Mouse (Mus musculus): ENCODE results near the gene Capn1. TPM values are rescaled to one million over a fixed set of nuclear protein-coding genes. Genes with fewer than 3 reads are reported as not detected.

Gene Capn1
- polyA plus RNA-seq, 1 experiment from 2014 or later: 23.4 TPM

DNA sequence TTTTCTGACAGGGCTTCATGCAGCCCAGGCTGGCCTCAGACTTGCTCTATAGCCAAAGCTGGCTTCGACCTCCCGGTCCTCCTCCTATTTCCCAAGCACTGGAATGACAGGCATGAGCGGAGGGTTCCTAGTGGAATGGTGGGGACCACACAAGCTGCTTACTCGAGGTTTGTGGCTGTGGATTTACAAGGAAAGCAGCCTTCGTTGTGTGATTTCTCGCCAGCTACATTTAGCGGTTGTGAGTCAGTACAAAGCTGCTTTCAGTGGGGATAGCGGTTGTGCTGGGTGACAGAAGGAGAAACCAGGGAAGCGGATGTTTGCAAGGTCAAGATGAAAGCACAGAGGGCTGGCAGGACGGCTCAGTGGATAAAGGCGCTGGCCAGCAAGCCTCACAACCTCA is 10.2 kb downstream of the Capn1 start:
- no peak overlapping the region for H3K9ac ChIP-seq (ENCODE audit: low read depth, low read length)
- peaks cover 43% of the 10 kb centered on the region for H3K36me3 ChIP-seq (ENCODE audit: control insufficient read depth, insufficient read depth)
- no peaks in the 10 kb centered on the region for H3K27me3 ChIP-seq (ENCODE audit: control insufficient read depth, insufficient read depth, low read depth, low read length)
- no peak for ATAC-seq (ENCODE audit: low read depth)
- H3K27ac ChIP-seq (ENCODE audit: low read length): no peak overlapping the region
- no peak overlapping the region for H3K4me3 ChIP-seq (ENCODE audit: low read depth, low read length)
- WGBS (ENCODE audit: insufficient replicate concordance): 79% methylated on average over 11 of the region's 11 CpGs
- no peaks in the 10 kb centered on the region for H3K9me3 ChIP-seq (replicated peaks; ENCODE audit: control insufficient read depth, low read length)
- H3K4me2 ChIP-seq (ENCODE audit: low read depth, low read length): no peak overlapping the region
- H3K4me1 ChIP-seq (ENCODE audit: control insufficient read depth, low read depth, low read length): no peaks in the 10 kb centered on the region

DNA sequence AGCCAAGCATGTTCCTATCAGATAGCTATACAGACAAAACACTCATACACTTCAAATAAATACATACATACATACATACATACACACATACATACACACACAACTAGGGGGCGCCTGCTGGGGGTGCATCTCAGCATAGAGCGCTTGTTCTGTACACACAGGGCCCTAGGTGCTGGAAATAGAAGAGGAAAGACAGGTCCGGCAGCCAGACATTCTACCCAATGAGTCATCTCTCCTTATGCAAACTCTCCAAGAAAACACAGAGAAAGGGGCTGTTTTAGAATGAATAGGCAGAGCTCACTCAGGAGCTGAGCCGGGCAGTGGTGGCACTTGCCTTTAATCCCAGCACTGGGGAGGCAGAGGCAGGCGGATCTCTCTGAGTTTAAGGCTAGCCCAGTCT is 15.7 kb downstream of the Capn1 start:
- Histone ChIP-seq H3K36me3 (ENCODE audit: control insufficient read depth, insufficient read depth) (peaks cover 23% of the 10 kb centered on the region), H3K27me3 (ENCODE audit: control insufficient read depth, insufficient read depth, low read depth, low read length) (no peaks in the 10 kb centered on the region), H3K4me1 (ENCODE audit: control insufficient read depth, low read depth, low read length) (no peaks in the 10 kb centered on the region; the same call in 1 of the 2 replicates), H3K9ac (ENCODE audit: low read depth, low read length) (no peak overlapping the region), H3K4me2 (ENCODE audit: low read depth, low read length) (no peak overlapping the region), H3K27ac (ENCODE audit: low read length) (no peak overlapping the region), H3K9me3 (replicated peaks; ENCODE audit: control insufficient read depth, low read length) (no peaks in the 10 kb centered on the region), H3K4me3 (ENCODE audit: low read depth, low read length) (no peak overlapping the region)
- WGBS (ENCODE audit: insufficient replicate concordance): 77% methylated on average over 5 of the region's 5 CpGs
- no peak for ATAC-seq (ENCODE audit: low read depth)

DNA sequence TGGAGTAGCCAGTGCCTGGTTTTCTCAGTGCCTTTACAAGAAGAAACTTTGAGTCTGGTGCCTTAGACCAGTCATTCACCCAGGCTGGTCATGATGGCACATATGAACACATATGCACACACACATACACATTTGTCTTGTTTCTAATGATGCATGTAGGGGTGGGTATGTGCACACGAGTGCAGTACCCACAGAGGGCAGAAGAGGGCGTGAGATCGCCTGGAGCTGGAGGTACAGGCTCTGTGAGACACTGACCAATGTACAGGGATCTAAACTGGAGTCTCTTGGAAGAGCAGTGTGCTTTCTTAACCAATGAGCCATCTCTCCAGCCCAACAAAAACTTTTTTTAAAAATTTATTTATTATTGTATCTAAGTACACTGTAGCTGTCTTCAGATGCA is 17.5 kb downstream of the Capn1 start:
- H3K36me3 ChIP-seq (ENCODE audit: control insufficient read depth, insufficient read depth): peaks cover 31% of the 10 kb centered on the region

DNA sequence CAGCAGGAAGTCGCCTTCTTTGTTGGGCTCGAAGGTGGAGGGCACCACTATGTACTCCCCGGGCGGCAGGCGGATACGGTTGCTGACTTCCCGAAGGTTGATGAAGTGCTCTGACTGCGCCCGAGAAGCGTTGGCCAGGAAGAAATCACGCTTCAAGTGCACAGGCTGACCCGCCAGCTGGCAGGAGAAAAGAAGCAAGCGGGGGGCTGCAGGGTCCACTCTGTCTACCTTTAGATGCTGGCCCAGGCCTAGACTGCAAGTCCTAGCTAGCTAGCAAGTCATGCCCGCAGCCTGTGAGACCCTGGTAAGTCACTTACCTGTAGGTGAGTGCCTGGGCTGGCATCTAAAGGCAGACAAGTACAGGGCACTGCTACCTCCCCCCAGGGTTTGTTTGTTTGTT is 21.0 kb downstream of the Capn1 start:
- H3K4me2 ChIP-seq (ENCODE audit: low read depth, low read length): no peak overlapping the region
- no peaks in the 10 kb centered on the region for H3K9me3 ChIP-seq (replicated peaks; ENCODE audit: control insufficient read depth, low read length)
- H3K4me3 ChIP-seq (ENCODE audit: low read depth, low read length): no peak overlapping the region
- no peak for ATAC-seq (ENCODE audit: low read depth)
- H3K4me1 ChIP-seq (ENCODE audit: control insufficient read depth, low read depth, low read length): peaks cover 4% of the 10 kb centered on the region
- H3K27me3 ChIP-seq (ENCODE audit: control insufficient read depth, insufficient read depth, low read depth, low read length): no peaks in the 10 kb centered on the region
- H3K9ac ChIP-seq (ENCODE audit: low read depth, low read length): no peak overlapping the region
- H3K36me3 ChIP-seq (ENCODE audit: control insufficient read depth, insufficient read depth): peaks cover 37% of the 10 kb centered on the region
- WGBS (ENCODE audit: insufficient replicate concordance): 89% methylated on average over 14 of the region's 14 CpGs
- H3K27ac ChIP-seq (ENCODE audit: low read length): no peak overlapping the region

More for the DNA sequence above, 17.5 kb downstream of the Capn1 start:
- Histone ChIP-seq H3K27me3 (ENCODE audit: control insufficient read depth, insufficient read depth, low read depth, low read length) (no peaks in the 10 kb centered on the region), H3K9ac (ENCODE audit: low read depth, low read length) (no peak overlapping the region), H3K27ac (ENCODE audit: low read length) (no peak overlapping the region), H3K4me2 (ENCODE audit: low read depth, low read length) (no peak overlapping the region), H3K4me3 (ENCODE audit: low read depth, low read length) (no peak overlapping the region), H3K9me3 (replicated peaks; ENCODE audit: control insufficient read depth, low read length) (no peaks in the 10 kb centered on the region), H3K4me1 (ENCODE audit: control insufficient read depth, low read depth, low read length) (no peaks in the 10 kb centered on the region; the same call in 1 of the 2 replicates)
- WGBS (ENCODE audit: insufficient replicate concordance): 89% methylated on average over 3 of the region's 3 CpGs
- ATAC-seq (ENCODE audit: low read depth): no peak

DNA sequence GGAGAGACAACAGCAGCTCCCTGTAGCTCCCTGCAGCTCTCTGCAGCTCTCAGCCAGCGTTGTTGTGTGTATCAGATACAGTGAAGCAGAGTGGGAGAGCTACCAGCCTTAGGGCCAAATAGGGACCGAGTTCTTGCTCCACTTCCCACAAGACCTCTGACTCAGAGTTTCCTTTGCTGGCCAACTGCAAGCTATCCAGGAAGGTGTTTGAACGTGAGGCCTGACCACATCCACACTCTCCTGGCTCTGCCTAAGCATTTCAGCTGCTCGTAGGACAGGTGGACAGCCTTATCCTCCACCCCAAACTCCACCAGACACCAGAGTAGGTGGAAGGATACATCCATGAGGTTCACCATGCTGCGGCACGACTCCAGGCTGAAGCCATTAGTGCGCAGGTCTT is 23.7 kb downstream of the Capn1 start:
- Histone ChIP-seq H3K9me3 (replicated peaks; ENCODE audit: control insufficient read depth, low read length) (no peaks in the 10 kb centered on the region), H3K36me3 (ENCODE audit: control insufficient read depth, insufficient read depth) (peaks cover 29% of the 10 kb centered on the region), H3K4me3 (ENCODE audit: low read depth, low read length) (no peak overlapping the region), H3K4me2 (ENCODE audit: low read depth, low read length) (no peak overlapping the region), H3K9ac (ENCODE audit: low read depth, low read length) (no peak overlapping the region), H3K27ac (ENCODE audit: low read length) (peak overlapping the region; percentile 18; the same call in 1 of the 2 replicates), H3K27me3 (ENCODE audit: control insufficient read depth, insufficient read depth, low read depth, low read length) (no peaks in the 10 kb centered on the region), H3K4me1 (ENCODE audit: control insufficient read depth, low read depth, low read length) (peaks cover 22% of the 10 kb centered on the region)
- 63% methylated on average over 7 of the region's 7 CpGs for WGBS (ENCODE audit: insufficient replicate concordance)
- ATAC-seq (ENCODE audit: low read depth): no peak

DNA sequence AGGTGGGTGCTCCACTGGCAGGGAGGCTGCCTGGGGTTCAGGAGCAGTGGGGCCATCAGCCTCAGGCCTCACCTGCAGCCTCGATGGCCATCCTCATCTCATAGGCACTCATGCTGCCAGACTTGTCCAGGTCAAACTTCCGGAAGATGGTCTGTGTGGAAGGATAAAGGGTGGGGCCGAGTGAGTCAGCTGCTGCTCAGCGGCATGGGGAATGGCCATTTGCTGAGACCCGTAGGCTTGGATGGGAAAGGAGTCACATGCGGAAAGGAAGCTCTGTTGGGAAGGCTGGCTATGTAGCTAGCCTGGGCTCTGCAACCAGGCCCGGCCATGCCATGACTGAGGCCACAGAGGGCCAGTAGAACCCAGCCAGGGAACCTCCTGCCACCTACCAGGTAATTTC is 24.2 kb downstream of the Capn1 start:
- Histone ChIP-seq H3K9me3 (replicated peaks; ENCODE audit: control insufficient read depth, low read length) (no peaks in the 10 kb centered on the region), H3K36me3 (ENCODE audit: control insufficient read depth, insufficient read depth) (peaks cover 29% of the 10 kb centered on the region), H3K27me3 (ENCODE audit: control insufficient read depth, insufficient read depth, low read depth, low read length) (no peaks in the 10 kb centered on the region), H3K4me1 (ENCODE audit: control insufficient read depth, low read depth, low read length) (peaks cover 22% of the 10 kb centered on the region), H3K27ac (ENCODE audit: low read length) (peak overlapping the region; percentile 18; the same call in 1 of the 2 replicates), H3K4me3 (ENCODE audit: low read depth, low read length) (no peak overlapping the region), H3K4me2 (ENCODE audit: low read depth, low read length) (no peak overlapping the region), H3K9ac (ENCODE audit: low read depth, low read length) (no peak overlapping the region)
- 78% methylated on average over 7 of the region's 7 CpGs for WGBS (ENCODE audit: insufficient replicate concordance)
- no peak for ATAC-seq (ENCODE audit: low read depth)

DNA sequence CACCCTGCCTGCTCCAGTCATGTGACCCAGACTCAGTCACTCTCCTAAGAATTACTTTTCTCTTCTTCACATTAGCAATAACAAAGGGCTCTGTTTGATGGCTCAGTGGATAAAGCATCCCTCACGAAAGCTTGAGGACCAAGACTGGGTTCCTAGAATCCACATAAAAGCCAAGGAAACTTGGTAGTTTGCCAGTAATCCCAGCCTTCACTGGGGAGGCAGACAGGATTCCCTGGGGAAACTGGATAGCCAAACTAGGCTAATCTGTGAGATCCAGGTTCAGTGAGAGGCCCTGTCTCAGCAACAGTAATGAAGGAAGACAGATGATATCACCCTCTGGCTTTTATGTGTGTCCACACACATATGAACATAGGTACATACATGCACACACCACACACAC is 24.8 kb downstream of the Capn1 start:
- WGBS (ENCODE audit: insufficient replicate concordance): 90% methylated on average over 1 of the region's 1 CpGs
- no peak overlapping the region for H3K9ac ChIP-seq (ENCODE audit: low read depth, low read length)
- H3K4me3 ChIP-seq (ENCODE audit: low read depth, low read length): no peak overlapping the region
- H3K27ac ChIP-seq (ENCODE audit: low read length): no peak overlapping the region
- no peaks in the 10 kb centered on the region for H3K9me3 ChIP-seq (replicated peaks; ENCODE audit: control insufficient read depth, low read length)
- no peak overlapping the region for H3K4me2 ChIP-seq (ENCODE audit: low read depth, low read length)
- H3K27me3 ChIP-seq (ENCODE audit: control insufficient read depth, insufficient read depth, low read depth, low read length): no peaks in the 10 kb centered on the region
- peaks cover 22% of the 10 kb centered on the region for H3K4me1 ChIP-seq (ENCODE audit: control insufficient read depth, low read depth, low read length)
- ATAC-seq (ENCODE audit: low read depth): no peak
- H3K36me3 ChIP-seq (ENCODE audit: control insufficient read depth, insufficient read depth): peaks cover 27% of the 10 kb centered on the region

DNA sequence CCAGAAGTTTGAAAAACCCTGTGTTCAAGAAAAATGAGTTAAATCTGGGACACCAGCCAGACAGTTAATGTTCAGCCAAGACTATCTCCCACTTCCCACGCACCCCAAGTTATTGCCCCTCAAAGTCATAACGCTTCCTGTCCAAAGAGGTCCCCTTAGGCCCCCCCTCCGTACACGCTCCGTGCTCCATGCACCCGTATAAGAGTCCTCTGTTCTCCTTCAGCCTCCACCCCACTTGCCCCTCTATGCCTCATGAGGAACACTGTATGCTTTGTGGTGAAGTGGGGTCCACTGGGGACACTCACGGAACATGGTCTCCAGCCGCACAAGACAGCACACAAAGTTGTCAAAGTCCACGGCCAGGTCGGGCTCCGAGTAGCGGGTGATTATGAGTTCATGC is 25.7 kb downstream of the Capn1 start:
- Histone ChIP-seq H3K4me1 (ENCODE audit: control insufficient read depth, low read depth, low read length) (peaks cover 22% of the 10 kb centered on the region), H3K27me3 (ENCODE audit: control insufficient read depth, insufficient read depth, low read depth, low read length) (no peaks in the 10 kb centered on the region), H3K9me3 (replicated peaks; ENCODE audit: control insufficient read depth, low read length) (no peaks in the 10 kb centered on the region), H3K36me3 (ENCODE audit: control insufficient read depth, insufficient read depth) (peaks cover 27% of the 10 kb centered on the region), H3K27ac (ENCODE audit: low read length) (peak overlapping the region; percentile 65), H3K9ac (ENCODE audit: low read depth, low read length) (no peak overlapping the region), H3K4me3 (ENCODE audit: low read depth, low read length) (no peak overlapping the region), H3K4me2 (ENCODE audit: low read depth, low read length) (no peak overlapping the region)
- peak; percentile 26 for ATAC-seq (ENCODE audit: low read depth)
- WGBS (ENCODE audit: insufficient replicate concordance): 82% methylated on average over 12 of the region's 12 CpGs

DNA sequence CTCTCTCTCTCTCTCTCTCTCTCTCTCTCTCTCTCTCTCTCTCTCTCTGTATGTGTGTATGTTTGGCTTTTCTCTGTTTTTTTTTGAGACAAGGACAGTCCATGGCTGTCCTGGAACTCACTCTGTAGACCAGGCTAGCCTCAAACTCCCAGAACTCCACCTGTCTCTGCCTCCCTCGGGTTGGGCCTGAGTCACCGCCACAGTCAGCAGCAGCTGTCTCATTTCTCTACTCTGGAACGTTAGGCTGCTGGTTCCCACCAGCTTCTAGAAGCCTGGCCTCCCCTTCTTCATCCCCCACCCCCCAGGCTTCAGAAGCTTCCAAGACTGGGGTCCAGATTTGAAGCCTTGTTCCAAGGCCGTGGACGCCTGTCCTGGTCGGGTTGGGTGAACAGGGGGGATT is 26.1 kb downstream of the Capn1 start:
- Histone ChIP-seq H3K4me2 (ENCODE audit: low read depth, low read length) (peak overlapping the region; percentile 24), H3K4me1 (ENCODE audit: control insufficient read depth, low read depth, low read length) (peaks cover 22% of the 10 kb centered on the region), H3K27ac (ENCODE audit: low read length) (peak overlapping the region; percentile 65), H3K27me3 (ENCODE audit: control insufficient read depth, insufficient read depth, low read depth, low read length) (no peaks in the 10 kb centered on the region), H3K4me3 (ENCODE audit: low read depth, low read length) (no peak overlapping the region), H3K9me3 (replicated peaks; ENCODE audit: control insufficient read depth, low read length) (no peaks in the 10 kb centered on the region), H3K9ac (ENCODE audit: low read depth, low read length) (no peak overlapping the region), H3K36me3 (ENCODE audit: control insufficient read depth, insufficient read depth) (peaks cover 24% of the 10 kb centered on the region)
- WGBS (ENCODE audit: insufficient replicate concordance): 50% methylated on average over 6 of the region's 6 CpGs
- ATAC-seq (ENCODE audit: low read depth): no peak; the same call in 1 of the 2 replicates
